Comparison of ENCODE assay signal across 12 mouse cellular contexts in genomic region chr2:122066241-122066640, GRCm38 (mm10).
"Had no signal": no experiment of that assay in that cellular context is flagged by ENCODE, and none has a peak within 500 bp of the region (broad histone marks: within the 10 kb centered on the region; RNA-seq: fewer than 3 reads in every experiment).

No protein-coding gene starts in this region.

- H3K27me3 ChIP-seq: kidney, embryonic 15.5 days; limb, embryonic 13.5 days; liver, embryonic 15.5 days; midbrain, embryonic 12.5 days had no signal

- H3K4me3 ChIP-seq: kidney, embryonic 15.5 days; limb, embryonic 13.5 days; liver, embryonic 15.5 days; midbrain, embryonic 12.5 days had no signal

- ATAC-seq: lung, postnatal 0 days; midbrain, embryonic 16.5 days had no signal

- H3K9me3 ChIP-seq: kidney, embryonic 15.5 days; limb, embryonic 13.5 days; liver, embryonic 15.5 days; midbrain, embryonic 12.5 days had no signal

- DNase-seq: kidney, postnatal 14 days; left cerebral cortex, postnatal 4 days; lung, adult 2 months; lung, postnatal 4 days; right cerebral cortex, adult 18-20 months; thymus, postnatal 4 days had no signal

- H3K27ac ChIP-seq: kidney, embryonic 15.5 days; limb, embryonic 13.5 days; liver, embryonic 15.5 days; midbrain, embryonic 12.5 days had no signal

- H3K4me2 ChIP-seq: kidney, embryonic 15.5 days; limb, embryonic 13.5 days; liver, embryonic 15.5 days; midbrain, embryonic 12.5 days had no signal

- H3K9ac ChIP-seq: kidney, embryonic 15.5 days; limb, embryonic 13.5 days; liver, embryonic 15.5 days; midbrain, embryonic 12.5 days had no signal

- H3K4me1 ChIP-seq: kidney, embryonic 15.5 days; limb, embryonic 13.5 days; liver, embryonic 15.5 days; midbrain, embryonic 12.5 days had no signal
